Mouse (Mus musculus) myocyte (in vitro differentiated cells): ENCODE results near the gene Arhgap10. TPM values are rescaled to one million over a fixed set of nuclear protein-coding genes. Genes with fewer than 3 reads are reported as not detected.

Source experiments
- H3K27me3 ChIP-seq: one replicate; pipeline ENCODE4 v1.6.1; 2011; ENCODE audit not compliant: control insufficient read depth, insufficient read depth, insufficient read length
- H3K36me3 ChIP-seq: one replicate; pipeline ENCODE4 v1.6.1; 2011; ENCODE audit not compliant: control insufficient read depth, insufficient read depth
- H3K4me2 ChIP-seq: one replicate; pipeline ENCODE4 v1.6.1; 2011; ENCODE audit warnings: low read depth, control low read depth
- H3K4me3 ChIP-seq: one replicate; pipeline ENCODE4 v1.5.1; 2011; ENCODE audit warnings: mild to moderate bottlenecking, control low read depth, moderate library complexity
- H3K79me2 ChIP-seq: one replicate; pipeline ENCODE4 v1.6.1; 2011; ENCODE audit not compliant: control insufficient read depth, insufficient read depth
- H3ac ChIP-seq: one replicate; pipeline ENCODE4 v1.6.1; 2011; ENCODE audit not compliant: control insufficient read depth, insufficient read length
- CEBPB ChIP-seq: IDR thresholded peaks from 2 replicates; pipeline ENCODE4 v1.6.1; 2011; ENCODE audit warnings: mild to moderate bottlenecking, moderate library complexity; ENCODE audit not compliant: poor library complexity, insufficient read depth, severe bottlenecking
- E2F4 ChIP-seq: IDR thresholded peaks from one replicate; pipeline ENCODE4 v1.6.1; 2011; ENCODE audit warnings: mild to moderate bottlenecking, control low read depth, moderate library complexity; ENCODE audit not compliant: insufficient read depth
- MAX ChIP-seq: IDR thresholded peaks from one replicate; pipeline ENCODE4 v1.6.1; 2011; ENCODE audit warnings: low read depth, mild to moderate bottlenecking, control low read depth
- MYOD1 ChIP-seq, 3 experiments: IDR thresholded peaks; one replicate each; pipeline ENCODE4 v1.6.1; 2011; ENCODE audit warnings: control low read depth in 2 of 3, low read depth in 2 of 3, mild to moderate bottlenecking in 2 of 3, moderate library complexity in 1 of 3; ENCODE audit not compliant: insufficient read length in 2 of 3, control insufficient read depth in 1 of 3
- MYOG ChIP-seq, 3 experiments: IDR thresholded peaks; one replicate each; pipeline ENCODE4 v1.6.1; 2011; ENCODE audit warnings: control low read depth in 2 of 3, low read depth in 2 of 3, mild to moderate bottlenecking in 2 of 3; ENCODE audit not compliant: insufficient read length in 2 of 3, control insufficient read depth in 1 of 3, insufficient read depth in 1 of 3
- POLR2A ChIP-seq: IDR thresholded peaks from one replicate; pipeline ENCODE4 v1.6.1; 2011; ENCODE audit warnings: low read depth, mild to moderate bottlenecking, control low read depth, moderate library complexity; ENCODE audit not compliant: insufficient read length
- POLR2AphosphoS2 ChIP-seq: IDR thresholded peaks from one replicate; pipeline ENCODE4 v1.6.1; 2011; ENCODE audit warnings: low read depth, control low read depth; ENCODE audit not compliant: insufficient read length
- REST ChIP-seq: IDR thresholded peaks from one replicate; pipeline ENCODE4 v1.6.1; 2011; ENCODE audit warnings: mild to moderate bottlenecking, control low read depth, moderate library complexity; ENCODE audit not compliant: insufficient read depth, insufficient read length
- SRF ChIP-seq: IDR thresholded peaks from one replicate; pipeline ENCODE4 v1.6.1; 2011; ENCODE audit warnings: low read depth; ENCODE audit not compliant: control insufficient read depth, insufficient read length
- TCF12 ChIP-seq: IDR thresholded peaks from one replicate; pipeline ENCODE4 v1.6.1; 2011; ENCODE audit warnings: mild to moderate bottlenecking, control low read depth; ENCODE audit not compliant: poor library complexity, insufficient read depth, severe bottlenecking
- TCF3 ChIP-seq: IDR thresholded peaks from one replicate; pipeline ENCODE4 v1.6.1; 2011; ENCODE audit warnings: low read depth, control low read depth; ENCODE audit not compliant: insufficient read length
- USF1 ChIP-seq: IDR thresholded peaks from one replicate; pipeline ENCODE4 v1.6.1; 2011; ENCODE audit warnings: low read depth, mild to moderate bottlenecking, control low read depth, moderate library complexity
- polyA plus RNA-seq: library from polyadenylated mRNA; unstranded; fragments of >200 nt; fragmentation: generic; extraction: Trizol; gene quantifications from one replicate; pipeline ENCODE4 v1.2.1, GENCODE M21; 2012; ENCODE audit warnings: missing spikeins

Gene Arhgap10
- polyA plus RNA-seq, 1 experiment = 18.1 TPM

DNA sequence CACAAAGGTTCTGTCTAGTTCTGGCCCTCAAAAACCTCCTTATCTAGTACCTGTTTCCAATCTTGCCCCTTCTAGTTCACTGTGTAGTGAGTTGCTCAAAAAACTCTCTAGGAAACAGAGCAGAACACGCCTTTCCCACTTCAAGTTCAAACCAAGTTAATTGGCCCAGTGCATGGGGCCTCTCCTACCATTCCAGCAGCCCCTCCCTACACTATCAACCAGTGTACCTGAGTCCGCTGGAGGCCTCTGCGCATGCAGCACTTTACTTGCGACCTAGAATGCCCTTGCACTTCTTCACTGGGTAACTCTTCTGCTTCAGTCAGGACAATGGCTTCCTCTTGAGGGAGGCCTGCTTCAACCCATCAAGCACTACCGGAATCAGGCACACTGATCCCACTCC lies 266.6 kb downstream of the Arhgap10 start:
- Histone ChIP-seq H3ac (no peak overlapping the region), H3K27me3 (no peaks in the 10 kb centered on the region), H3K4me2 (no peak overlapping the region), H3K79me2 (no peaks in the 10 kb centered on the region), H3K36me3 (peaks cover 15% of the 10 kb centered on the region), H3K4me3 (no peak overlapping the region)
- TF ChIP-seq TCF3 (no peak), CEBPB (no peak), MAX (no peak), SRF (no peak), POLR2AphosphoS2 (no peak), MYOD1 (IDR thresholded peaks at IDR 0.05; ENCODE audit: control insufficient read depth in 1 of 3, insufficient read length in 2 of 3, low read depth in 2 of 3) (no peak), POLR2A (no peak), USF1 (no peak), REST (no peak), MYOG (IDR thresholded peaks at IDR 0.05; ENCODE audit: control insufficient read depth in 1 of 3, insufficient read depth in 1 of 3, insufficient read length in 2 of 3, low read depth in 2 of 3) (no peak), TCF12 (no peak), E2F4 (no peak)

DNA sequence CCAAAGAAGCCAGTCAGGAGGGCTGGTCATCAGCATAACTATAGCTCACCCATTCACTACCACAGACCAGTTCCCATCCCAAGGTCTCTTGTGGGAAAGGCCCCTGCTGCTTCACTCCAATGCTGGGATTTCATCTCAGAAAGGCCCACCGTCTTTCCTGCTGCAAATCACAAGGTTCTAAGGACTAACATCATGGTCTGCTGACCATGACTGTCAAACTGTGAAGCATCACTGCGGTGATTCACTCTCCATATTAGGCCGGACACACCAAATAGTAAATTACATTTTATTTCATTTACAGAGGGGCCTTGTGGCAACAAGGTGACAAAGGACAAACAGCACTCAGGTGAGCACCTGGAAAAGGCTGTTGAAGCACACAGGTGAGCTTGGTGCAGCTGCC lies 267.7 kb downstream of the Arhgap10 start:
- Histone ChIP-seq H3K79me2 (no peaks in the 10 kb centered on the region), H3K4me3 (no peak overlapping the region), H3K36me3 (peaks cover 15% of the 10 kb centered on the region), H3K27me3 (no peaks in the 10 kb centered on the region), H3ac (no peak overlapping the region), H3K4me2 (no peak overlapping the region)
- TF ChIP-seq MYOD1 (IDR thresholded peaks at IDR 0.05; ENCODE audit: control insufficient read depth in 1 of 3, insufficient read length in 2 of 3, low read depth in 2 of 3) = no peak
- no peak for TF ChIP-seq MAX
- no peak for TF ChIP-seq MYOG (IDR thresholded peaks at IDR 0.05; ENCODE audit: control insufficient read depth in 1 of 3, insufficient read depth in 1 of 3, insufficient read length in 2 of 3, low read depth in 2 of 3)
- no peak for TF ChIP-seq E2F4
- TF ChIP-seq USF1 = no peak
- TF ChIP-seq SRF = no peak
- TF ChIP-seq POLR2AphosphoS2 = no peak

DNA sequence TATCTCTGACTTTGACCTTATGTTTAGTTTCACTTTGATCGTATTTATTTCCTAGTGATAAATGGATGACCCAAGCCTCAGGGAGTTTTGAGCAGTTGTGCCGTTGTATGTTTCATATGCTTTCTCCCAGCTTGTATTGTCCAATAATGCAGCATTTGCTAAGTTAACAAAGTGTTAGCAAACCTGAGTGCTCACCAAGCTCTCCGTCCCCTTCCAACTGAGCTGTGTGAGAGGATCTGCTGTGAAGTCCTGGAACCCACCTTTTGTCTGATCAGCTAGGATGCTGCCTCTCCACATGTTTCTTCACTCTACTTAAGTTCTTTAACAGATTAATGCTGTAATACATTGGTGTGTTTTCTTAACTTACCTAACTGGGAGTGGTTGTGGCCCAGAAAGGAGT lies 276.4 kb downstream of the Arhgap10 start:
- Histone ChIP-seq H3K27me3 (no peaks in the 10 kb centered on the region), H3K36me3 (no peaks in the 10 kb centered on the region), H3K79me2 (no peaks in the 10 kb centered on the region), H3K4me2 (no peak overlapping the region), H3K4me3 (no peak overlapping the region), H3ac (no peak overlapping the region)
- no peak for TF ChIP-seq POLR2AphosphoS2
- TF ChIP-seq MYOD1 (IDR thresholded peaks at IDR 0.05; ENCODE audit: control insufficient read depth in 1 of 3, insufficient read length in 2 of 3, low read depth in 2 of 3) = no peak

GRCm38 (mm10) chr8:77239462-77239861 lies 278.3 kb downstream of the Arhgap10 start:
- H3K79me2 ChIP-seq = no peaks in the 10 kb centered on the region
- TF ChIP-seq USF1 (no peak), TCF3 (no peak), POLR2A (no peak), REST (no peak)
- H3K4me2 ChIP-seq = no peak overlapping the region
- H3K4me3 ChIP-seq = no peak overlapping the region
- no peak overlapping the region for H3ac ChIP-seq
- H3K36me3 ChIP-seq = no peaks in the 10 kb centered on the region
- H3K27me3 ChIP-seq = no peaks in the 10 kb centered on the region

GRCm38 (mm10) chr8:77236701-77237100 lies 281.1 kb downstream of the Arhgap10 start:
- Histone ChIP-seq H3ac (no peak overlapping the region), H3K79me2 (no peaks in the 10 kb centered on the region), H3K36me3 (no peaks in the 10 kb centered on the region), H3K4me2 (no peak overlapping the region), H3K4me3 (no peak overlapping the region), H3K27me3 (no peaks in the 10 kb centered on the region)
- no peak for TF ChIP-seq MYOD1 (IDR thresholded peaks at IDR 0.05; ENCODE audit: control insufficient read depth in 1 of 3, insufficient read length in 2 of 3, low read depth in 2 of 3)
- TF ChIP-seq TCF12 = no peak
- no peak for TF ChIP-seq USF1
- TF ChIP-seq POLR2A = no peak
- no peak for TF ChIP-seq POLR2AphosphoS2
- TF ChIP-seq MYOG (IDR thresholded peaks at IDR 0.05; ENCODE audit: control insufficient read depth in 1 of 3, insufficient read depth in 1 of 3, insufficient read length in 2 of 3, low read depth in 2 of 3) = no peak
- no peak for TF ChIP-seq TCF3
- TF ChIP-seq REST = no peak
- no peak for TF ChIP-seq CEBPB
- TF ChIP-seq E2F4 = no peak
- TF ChIP-seq SRF = no peak
- TF ChIP-seq MAX = no peak
